Mouse (Mus musculus): ENCODE measurements around the gene Gm38431. TPM values are rescaled to one million over a fixed set of nuclear protein-coding genes. Genes with fewer than 3 reads are reported as not detected.

The Gm38431 gene
- polyA plus RNA-seq, 1 experiment = 4.8 TPM

- no peak for TF ChIP-seq POLR2A (IDR thresholded peaks at IDR 0.05; ENCODE audit: borderline replicate concordance, extremely low read depth, insufficient read depth, insufficient read length, poor library complexity, severe bottlenecking)
- no peak for TF ChIP-seq CTCF (IDR thresholded peaks at IDR 0.05; ENCODE audit: borderline replicate concordance, extremely low read depth, insufficient read depth, insufficient read length)
Observed at GRCm38 (mm10) chr9:21102076-21102475, 10.3 kb upstream of the Gm38431 start.

GRCm38 (mm10) chr9:21100447-21101161 lies 8.8 kb upstream of the Gm38431 start:
- TF ChIP-seq POLR2A (IDR thresholded peaks at IDR 0.05; ENCODE audit: borderline replicate concordance, extremely low read depth, insufficient read depth, insufficient read length, poor library complexity, severe bottlenecking) = no peak
- no peak for TF ChIP-seq CTCF (IDR thresholded peaks at IDR 0.05; ENCODE audit: borderline replicate concordance, extremely low read depth, insufficient read depth, insufficient read length)
- no peak for DNase-seq (ENCODE audit: low read depth)

More at GRCm38 (mm10) chr9:21102076-21102475, 10.3 kb upstream of the Gm38431 start:
- DNase-seq (ENCODE audit: low read depth) = no peak

DNA sequence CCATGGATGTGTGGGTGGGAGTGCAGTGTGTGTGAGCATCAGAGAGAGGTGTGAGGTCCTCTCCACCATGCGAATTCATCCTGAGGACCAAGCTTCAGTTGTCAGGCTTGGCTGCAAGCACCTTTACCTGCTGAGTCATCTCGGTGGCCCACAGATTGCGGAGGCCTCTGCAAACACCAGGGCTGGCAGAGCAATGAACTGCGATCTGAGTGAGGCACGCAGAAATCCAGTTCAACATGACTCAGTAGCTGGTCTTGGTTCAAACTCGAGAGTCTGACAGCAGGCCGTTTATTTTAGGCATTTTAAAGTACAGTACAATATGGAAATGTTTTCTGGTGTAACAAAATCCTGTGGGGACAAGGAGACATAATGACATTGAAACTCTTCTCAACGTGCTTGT lies 6.0 kb upstream of the Gm38431 start:
- TF ChIP-seq CTCF (IDR thresholded peaks at IDR 0.05; ENCODE audit: borderline replicate concordance, extremely low read depth, insufficient read depth, insufficient read length) = no peak
- TF ChIP-seq POLR2A (IDR thresholded peaks at IDR 0.05; ENCODE audit: borderline replicate concordance, extremely low read depth, insufficient read depth, insufficient read length, poor library complexity, severe bottlenecking) = no peak
- no peak for DNase-seq (ENCODE audit: low read depth)

DNA sequence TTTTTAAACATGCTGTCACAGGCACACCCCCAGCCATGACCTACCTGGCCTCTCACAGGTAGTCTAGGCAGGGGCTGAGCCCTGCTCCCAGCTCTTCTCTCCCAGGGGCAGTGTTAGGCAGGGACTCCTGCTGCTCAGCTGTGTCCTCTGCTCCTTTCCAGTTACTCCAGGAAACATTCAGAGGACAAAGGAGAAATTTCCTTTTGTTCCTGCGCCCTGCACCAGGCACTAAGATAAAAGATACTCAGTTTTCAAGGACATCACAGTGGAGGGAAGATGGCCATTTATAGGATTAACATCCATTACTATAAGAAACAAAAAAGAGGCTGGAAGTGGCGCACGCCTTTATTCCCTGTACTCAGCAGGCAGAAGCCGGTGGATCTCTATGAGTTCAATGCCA lies 4.2 kb upstream of the Gm38431 start:
- DNase-seq (ENCODE audit: low read depth) = no peak
- TF ChIP-seq CTCF (IDR thresholded peaks at IDR 0.05; ENCODE audit: borderline replicate concordance, extremely low read depth, insufficient read depth, insufficient read length) = no peak
- TF ChIP-seq POLR2A (IDR thresholded peaks at IDR 0.05; ENCODE audit: borderline replicate concordance, extremely low read depth, insufficient read depth, insufficient read length, poor library complexity, severe bottlenecking) = no peak

GRCm38 (mm10) chr9:21093423-21093822 lies 1.6 kb upstream of the Gm38431 start:
- DNase-seq (ENCODE audit: low read depth) = no peak
- TF ChIP-seq POLR2A (IDR thresholded peaks at IDR 0.05; ENCODE audit: borderline replicate concordance, extremely low read depth, insufficient read depth, insufficient read length, poor library complexity, severe bottlenecking) = no peak
- TF ChIP-seq CTCF (IDR thresholded peaks at IDR 0.05; ENCODE audit: borderline replicate concordance, extremely low read depth, insufficient read depth, insufficient read length) = no peak

- no peak for DNase-seq (ENCODE audit: low read depth)
- TF ChIP-seq POLR2A (IDR thresholded peaks at IDR 0.05; ENCODE audit: borderline replicate concordance, extremely low read depth, insufficient read depth, insufficient read length, poor library complexity, severe bottlenecking) (no peak), CTCF (IDR thresholded peaks at IDR 0.05; ENCODE audit: borderline replicate concordance, extremely low read depth, insufficient read depth, insufficient read length) (no peak)
Observed at GRCm38 (mm10) chr9:21090972-21091706, 658 bp downstream of the Gm38431 start.

GRCm38 (mm10) chr9:21090537-21090936 lies 1.3 kb downstream of the Gm38431 start:
- DNase-seq (ENCODE audit: low read depth) = no peak
- no peak for TF ChIP-seq CTCF (IDR thresholded peaks at IDR 0.05; ENCODE audit: borderline replicate concordance, extremely low read depth, insufficient read depth, insufficient read length)
- TF ChIP-seq POLR2A (IDR thresholded peaks at IDR 0.05; ENCODE audit: borderline replicate concordance, extremely low read depth, insufficient read depth, insufficient read length, poor library complexity, severe bottlenecking) = no peak

DNA sequence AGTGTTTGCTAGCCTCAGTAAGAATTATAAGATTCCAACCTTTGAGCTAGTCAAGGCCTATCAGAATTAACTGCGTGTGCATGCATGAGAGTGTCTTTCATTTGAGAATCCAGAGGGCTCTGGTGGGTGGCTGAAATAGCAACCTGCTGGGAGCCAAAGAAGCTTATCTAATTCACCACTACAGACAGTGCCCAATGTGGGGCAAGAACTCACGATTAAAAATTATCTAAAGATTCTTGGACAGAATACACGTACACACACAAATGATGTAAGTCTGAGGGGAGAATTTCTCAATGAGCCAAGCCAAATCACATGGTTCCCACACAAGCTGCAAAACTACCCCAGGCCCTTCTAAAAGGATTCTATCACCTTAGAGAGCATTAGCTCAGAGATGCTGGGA lies 8.5 kb downstream of the Gm38431 start:
- DNase-seq (ENCODE audit: low read depth) = no peak
- no peak for TF ChIP-seq POLR2A (IDR thresholded peaks at IDR 0.05; ENCODE audit: borderline replicate concordance, extremely low read depth, insufficient read depth, insufficient read length, poor library complexity, severe bottlenecking)

GRCm38 (mm10) chr9:21081127-21081526 lies 10.7 kb downstream of the Gm38431 start:
- TF ChIP-seq CTCF (IDR thresholded peaks at IDR 0.05; ENCODE audit: borderline replicate concordance, extremely low read depth, insufficient read depth, insufficient read length) (no peak), POLR2A (IDR thresholded peaks at IDR 0.05; ENCODE audit: borderline replicate concordance, extremely low read depth, insufficient read depth, insufficient read length, poor library complexity, severe bottlenecking) (no peak)
- DNase-seq (ENCODE audit: low read depth) = no peak

DNA sequence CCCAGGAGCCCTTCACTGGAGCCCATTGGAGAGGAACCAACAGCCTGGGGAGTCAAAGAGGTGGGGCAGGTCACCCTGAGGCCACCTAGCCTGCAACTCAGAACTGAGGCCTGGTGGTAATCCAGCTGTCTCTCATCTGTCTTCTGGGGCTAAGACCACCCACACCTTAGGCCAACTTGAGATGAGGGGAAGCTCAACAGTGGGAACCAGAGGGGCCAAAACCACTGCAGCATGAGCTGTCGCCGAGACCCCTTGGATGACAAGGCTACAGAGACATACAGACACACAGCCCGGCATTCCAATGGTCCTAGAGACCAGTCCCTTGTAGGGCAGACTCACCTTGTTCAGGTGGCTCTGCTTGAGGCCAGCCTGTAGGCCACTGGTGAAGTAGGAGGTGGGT lies 16.2 kb downstream of the Gm38431 start:
- no peak for TF ChIP-seq POLR2A (IDR thresholded peaks at IDR 0.05; ENCODE audit: borderline replicate concordance, extremely low read depth, insufficient read depth, insufficient read length, poor library complexity, severe bottlenecking)
- TF ChIP-seq CTCF (IDR thresholded peaks at IDR 0.05; ENCODE audit: borderline replicate concordance, extremely low read depth, insufficient read depth, insufficient read length) = no peak
- DNase-seq (ENCODE audit: low read depth) = no peak

- DNase-seq (ENCODE audit: low read depth) = no peak
- TF ChIP-seq POLR2A (IDR thresholded peaks at IDR 0.05; ENCODE audit: borderline replicate concordance, extremely low read depth, insufficient read depth, insufficient read length, poor library complexity, severe bottlenecking) (no peak), CTCF (IDR thresholded peaks at IDR 0.05; ENCODE audit: borderline replicate concordance, extremely low read depth, insufficient read depth, insufficient read length) (no peak)
Observed at GRCm38 (mm10) chr9:21074173-21074572, 17.6 kb downstream of the Gm38431 start.

Measured in brain, embryonic 14.5 days (tissue).